Mouse (Mus musculus): ENCODE measurements around the gene Pdzd9.
A peak's percentile ranks its signal among the peaks of the same experiment; 100 is the strongest.

Pdzd9 gene

DNA sequence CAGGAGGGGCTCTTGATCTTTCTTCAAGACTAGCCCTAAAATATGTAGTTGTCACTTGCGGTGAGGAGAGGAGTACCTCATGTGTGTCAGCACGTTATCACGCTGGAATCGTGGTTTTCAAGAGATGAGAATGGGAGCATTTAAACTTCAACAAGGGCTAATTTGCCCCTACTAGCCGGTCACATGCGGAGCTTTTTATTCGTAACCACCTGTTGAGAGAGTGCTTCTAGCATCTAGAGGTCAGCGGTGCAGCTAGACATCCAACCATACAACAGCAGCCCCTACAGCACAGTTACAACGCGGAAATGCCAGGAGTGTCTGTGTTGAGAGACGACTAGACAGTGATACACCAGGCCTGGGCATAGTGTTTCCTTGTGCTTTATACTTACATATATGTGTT lies 34.3 kb downstream of the Pdzd9 start:
- no peak for DNase-seq (ENCODE audit: low read depth, low spot score)

- DNase-seq (ENCODE audit: low read depth, low spot score) = no peak
Observed at GRCm38 (mm10) chr7:120635362-120635781, 34.8 kb downstream of the Pdzd9 start.

GRCm38 (mm10) chr7:120634711-120635361 lies 35.3 kb downstream of the Pdzd9 start, which contains the start of gene Uqcrc2:
Gene Uqcrc2, plus strand, starts transcription at chr7:120635176.
- DNase-seq (ENCODE audit: low read depth, low spot score) = peak; percentile 77

DNA sequence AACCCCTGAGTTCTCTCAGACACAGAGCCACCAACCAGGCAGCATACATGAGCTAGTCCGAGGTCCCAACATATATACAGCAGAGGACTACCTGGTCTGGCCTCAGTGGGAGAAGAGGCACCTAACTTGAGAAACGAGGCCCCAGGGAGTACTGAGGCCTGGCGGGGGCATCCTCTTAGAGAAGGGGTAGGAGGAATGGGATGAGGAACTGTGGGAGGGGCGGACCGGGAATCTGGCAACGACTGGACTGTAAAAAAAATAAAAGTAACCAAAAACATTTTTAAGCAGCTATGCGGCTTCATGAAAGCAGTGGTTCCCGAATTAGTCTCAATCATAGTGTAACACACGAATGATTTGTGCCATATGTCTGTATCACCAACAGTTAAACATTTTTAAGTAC lies 35.8 kb downstream of the Pdzd9 start:
- DNase-seq (ENCODE audit: low read depth, low spot score) = no peak

DNA sequence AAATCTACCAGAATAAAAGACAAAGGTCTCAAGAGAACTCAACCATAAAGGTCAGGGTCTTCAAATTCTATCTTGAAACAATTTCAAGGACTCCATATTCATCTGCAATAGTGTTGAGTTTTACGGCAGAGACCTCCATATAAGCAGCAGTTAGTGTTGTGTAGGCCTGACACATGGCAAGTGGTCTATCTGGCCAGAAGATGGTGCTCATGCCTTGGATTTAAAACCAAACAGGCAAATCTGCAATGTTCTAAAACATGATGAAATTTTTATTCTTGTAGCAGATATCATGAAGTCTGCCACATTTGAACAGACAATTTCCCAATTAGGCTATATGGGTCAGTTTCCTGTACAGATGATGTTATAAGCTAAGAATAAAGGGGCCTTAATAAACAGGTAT lies 37.6 kb downstream of the Pdzd9 start:
- no peak for DNase-seq (ENCODE audit: low read depth, low spot score)

DNA sequence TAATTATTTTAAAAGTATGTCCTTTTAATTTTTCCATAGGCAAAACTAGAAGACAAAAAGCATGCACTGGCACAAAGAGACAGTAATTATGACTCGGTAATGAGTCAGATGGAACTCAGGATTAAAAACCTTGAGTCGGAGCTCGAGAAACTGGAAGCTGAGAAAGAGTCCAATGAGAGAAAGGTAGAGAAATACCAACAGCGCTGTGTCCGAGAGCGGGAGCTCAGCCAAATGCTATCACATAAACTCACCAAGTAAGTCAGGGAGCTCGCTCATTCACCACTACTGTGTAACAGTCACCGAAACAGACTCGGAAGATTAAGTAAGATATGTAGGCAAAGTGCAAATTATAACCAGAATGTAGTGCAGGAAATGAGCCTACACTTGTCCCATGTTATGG lies 49.3 kb downstream of the Pdzd9 start:
- DNase-seq (ENCODE audit: low read depth, low spot score) = no peak

DNA sequence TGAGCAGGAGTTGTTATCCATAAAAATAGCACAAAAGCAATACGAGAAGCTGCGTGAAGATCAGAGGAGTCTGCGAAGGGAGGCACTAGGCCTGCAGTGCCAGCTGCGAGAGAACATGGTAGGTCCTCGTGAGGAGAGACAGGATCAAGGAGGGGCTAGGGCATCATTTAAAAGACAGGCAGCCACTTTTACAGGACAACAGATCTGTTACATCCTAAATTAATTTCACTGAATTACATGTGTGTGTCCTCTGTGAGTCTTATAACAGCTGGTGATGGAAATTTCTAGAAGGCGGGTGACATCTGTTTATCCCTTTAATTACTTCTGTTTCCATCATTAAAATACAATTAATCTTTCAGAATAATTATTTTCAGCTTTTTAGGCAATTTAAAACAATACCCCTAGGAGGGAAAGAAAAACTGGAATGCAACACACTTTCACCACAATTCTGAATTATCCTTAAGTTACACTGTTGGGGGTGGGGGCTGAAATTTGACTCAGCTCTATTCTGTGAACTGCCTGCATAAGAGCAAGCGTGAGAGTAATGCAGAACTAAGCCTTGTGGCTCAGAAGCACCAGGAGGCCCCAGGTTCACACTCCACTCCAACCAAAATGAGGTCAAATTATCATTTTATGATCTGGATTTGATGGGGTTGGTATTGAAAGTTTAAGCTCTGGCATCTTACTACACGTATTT lies 49.9 kb downstream of the Pdzd9 start:
- DNase-seq (ENCODE audit: low read depth, low spot score) = no peak

Measured in brain, embryonic 18.5 days (tissue).